Mouse (Mus musculus) right cerebral cortex, postnatal 10 days (tissue): ENCODE measurements around the gene Tbc1d10c.

ENCODE experiments used
- DNase-seq, 2 experiments: peaks; one replicate each; pipeline ENCODE4 v3.0.0; 2021; ENCODE audit warnings: low spot score in 2 of 2

Tbc1d10c gene

GRCm38 (mm10) chr19:4159049-4159448 lies 32.0 kb downstream of the Tbc1d10c start:
- no peak for DNase-seq

GRCm38 (mm10) chr19:4156771-4157170 lies 34.3 kb downstream of the Tbc1d10c start:
- no peak for DNase-seq

- no peak for DNase-seq
Observed at GRCm38 (mm10) chr19:4156073-4156579, 35.0 kb downstream of the Tbc1d10c start.

GRCm38 (mm10) chr19:4155223-4156072 lies 35.6 kb downstream of the Tbc1d10c start:
- DNase-seq = no peak

- DNase-seq = no peak
Observed at GRCm38 (mm10) chr19:4154437-4155222, 36.5 kb downstream of the Tbc1d10c start.

GRCm38 (mm10) chr19:4153232-4153654 lies 37.8 kb downstream of the Tbc1d10c start, which contains the start of gene Ptprcap:
Gene Ptprcap (plus strand): TSS chr19:4153604.
- no peak for DNase-seq

GRCm38 (mm10) chr19:4152445-4153231 lies 38.4 kb downstream of the Tbc1d10c start:
- no peak for DNase-seq

- no peak for DNase-seq
Observed at GRCm38 (mm10) chr19:4151898-4152297, 39.2 kb downstream of the Tbc1d10c start.

- no peak for DNase-seq
Observed at GRCm38 (mm10) chr19:4151488-4151860, 39.6 kb downstream of the Tbc1d10c start.

GRCm38 (mm10) chr19:4150567-4151487 lies 40.3 kb downstream of the Tbc1d10c start:
- no peak for DNase-seq

- no peak for DNase-seq
Observed at GRCm38 (mm10) chr19:4149764-4150461, 41.2 kb downstream of the Tbc1d10c start.

GRCm38 (mm10) chr19:4149283-4149682 lies 41.8 kb downstream of the Tbc1d10c start:
- DNase-seq = no peak

GRCm38 (mm10) chr19:4148819-4149218 lies 42.3 kb downstream of the Tbc1d10c start:
- no peak for DNase-seq

- DNase-seq = peak; percentile 96
Observed at GRCm38 (mm10) chr19:4148491-4148806, 42.6 kb downstream of the Tbc1d10c start, which contains the start of gene Coro1b. Gene Coro1b (plus strand): TSS chr19:4148619.

GRCm38 (mm10) chr19:4147782-4148490 lies 43.1 kb downstream of the Tbc1d10c start:
- no peak for DNase-seq

- DNase-seq = no peak
Observed at GRCm38 (mm10) chr19:4147022-4147405, 44.1 kb downstream of the Tbc1d10c start.

GRCm38 (mm10) chr19:4146366-4147021 lies 44.6 kb downstream of the Tbc1d10c start:
- DNase-seq = no peak

GRCm38 (mm10) chr19:4145936-4146335 lies 45.1 kb downstream of the Tbc1d10c start:
- no peak for DNase-seq
